Mouse (Mus musculus) monocyte, adult 5-6 weeks (primary cell): ENCODE data around the gene Pdzd2. TPM values are rescaled to one million over a fixed set of nuclear protein-coding genes. Genes with fewer than 3 reads are reported as not detected.

ENCODE experiments used
- ATAC-seq: fragments of 153-309, 156-312 bp; replicated peaks from 2 replicates; pipeline ENCODE4 v1.8.0; 2017; ENCODE audit warnings: mild to moderate bottlenecking; ENCODE audit not compliant: low TSS enrichment, insufficient number of reproducible peaks, severe bottlenecking, poor library complexity, low FRiP score
- total RNA-seq: library from RNA; stranded (forward); fragments of 200-1000, 200-491, 200-594 nt; gene quantifications from 3 replicates; pipeline ENCODE4 v1.2.3, GENCODE M21; 2017

The Pdzd2 gene
- total RNA-seq, 1 experiment from 2014 or later, result 5.9 TPM

DNA sequence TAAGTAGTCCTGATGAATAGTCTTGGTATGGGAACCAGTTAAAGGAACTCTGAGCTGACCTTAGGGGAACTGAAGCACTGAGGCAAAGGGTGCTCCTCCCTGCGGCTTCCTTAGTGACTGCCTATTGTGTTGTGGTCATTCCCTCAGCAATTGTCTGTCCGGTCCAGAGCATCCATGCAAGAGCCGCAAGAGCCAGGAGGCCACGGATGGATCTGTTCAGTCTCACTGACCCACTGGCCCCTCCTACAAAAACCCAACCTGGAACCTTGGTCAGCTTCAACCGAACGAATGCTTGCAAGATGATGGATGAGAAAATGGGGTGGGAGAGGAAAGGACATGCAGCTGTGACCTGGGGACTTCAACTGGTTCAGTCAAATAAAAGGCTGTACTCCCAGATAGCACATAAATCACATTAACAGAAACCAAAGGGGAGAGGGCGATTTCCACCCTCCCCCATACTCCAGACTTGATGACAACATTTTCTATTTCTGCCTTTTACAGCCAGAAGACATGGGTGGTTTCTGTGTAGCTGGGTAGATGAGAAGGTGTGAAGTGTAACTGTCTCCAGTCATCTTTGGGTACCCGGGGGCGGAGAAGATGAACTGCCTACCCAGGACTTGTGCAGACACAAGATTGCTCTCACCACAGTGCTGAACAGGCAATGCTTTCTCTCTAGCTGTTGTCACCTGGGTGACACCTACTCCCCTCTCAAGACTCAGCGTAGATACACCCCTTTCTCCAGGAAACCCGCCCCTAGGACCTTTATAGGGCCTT is 181.9 kb downstream of the Pdzd2 start:
- ATAC-seq, result no peak

DNA sequence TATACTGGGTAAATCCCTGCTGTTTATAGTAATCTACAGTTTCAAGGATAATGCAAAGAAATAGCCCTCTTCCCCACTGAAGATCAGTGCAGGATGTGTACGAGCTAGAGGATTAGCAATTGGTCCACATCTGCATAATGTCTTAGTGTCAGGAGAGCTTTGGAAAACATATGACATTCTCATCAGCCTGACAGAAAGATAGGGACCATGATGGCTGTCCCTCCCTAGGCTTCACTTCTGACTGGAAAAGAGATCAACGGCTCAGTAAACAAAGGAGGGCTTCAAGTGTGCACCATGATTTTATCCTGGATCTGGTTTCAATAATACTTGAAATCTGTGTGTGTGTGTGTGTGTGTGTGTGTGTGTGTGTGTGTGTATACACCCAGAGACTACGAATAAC is 186.5 kb downstream of the Pdzd2 start:
- ATAC-seq, result no peak

DNA sequence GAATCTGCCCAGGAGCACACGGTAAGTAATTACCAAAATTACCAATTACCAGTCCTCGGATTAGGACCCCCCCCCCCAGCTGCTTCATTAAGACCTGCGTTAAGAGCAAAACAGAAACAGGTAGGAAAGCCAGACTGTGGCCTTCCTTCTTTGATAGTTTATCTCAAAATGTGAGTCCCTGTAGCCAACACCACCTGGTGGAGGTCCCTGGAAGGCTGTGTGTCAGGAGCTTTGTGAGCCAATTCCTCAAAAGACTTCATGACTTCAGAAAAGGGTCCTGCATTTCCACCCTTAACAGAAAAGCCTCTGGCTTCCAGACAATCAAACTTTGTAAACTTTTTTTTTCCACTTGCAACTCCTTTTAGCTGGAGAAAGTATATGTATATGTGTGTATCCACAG is 188.8 kb downstream of the Pdzd2 start:
- ATAC-seq, result no peak

DNA sequence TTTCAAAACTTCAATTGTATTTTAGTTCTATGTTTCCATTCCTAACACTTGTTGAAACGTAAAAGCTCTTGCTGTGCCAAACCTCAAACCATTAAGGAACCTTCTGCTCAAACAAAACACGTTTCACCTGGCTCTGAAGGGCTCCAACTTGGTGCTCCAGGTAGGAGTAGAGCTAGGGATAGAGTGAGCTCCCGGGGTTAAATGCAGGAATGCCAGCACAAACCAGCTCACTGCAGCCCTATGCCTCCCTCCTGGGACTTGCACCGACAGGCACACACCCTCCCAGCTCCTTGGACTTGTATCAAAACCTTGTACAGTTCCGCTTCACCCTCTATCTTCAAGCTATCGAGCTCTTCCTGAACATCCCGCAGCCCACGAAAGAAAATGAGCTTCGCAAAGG is 189.3 kb downstream of the Pdzd2 start:
- no peak for ATAC-seq

DNA sequence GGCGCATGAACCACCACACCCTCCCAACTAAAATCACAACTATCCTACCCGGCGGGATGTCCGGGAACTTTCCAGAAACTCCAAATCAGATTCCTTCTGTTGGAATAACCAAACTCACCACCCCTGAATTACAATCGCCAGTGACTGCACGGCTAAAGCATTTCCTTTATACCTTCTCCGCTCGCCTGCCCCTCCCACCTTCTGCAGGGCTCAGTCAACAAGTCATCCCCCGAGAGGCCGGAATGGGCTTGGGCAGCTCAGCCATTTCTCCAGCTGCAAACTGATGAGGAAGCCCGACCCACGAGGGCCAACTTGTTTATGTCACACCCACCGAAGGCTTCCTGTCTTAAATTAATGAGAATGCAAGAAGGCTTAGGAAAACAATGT is 189.8 kb downstream of the Pdzd2 start:
- no peak for ATAC-seq

DNA sequence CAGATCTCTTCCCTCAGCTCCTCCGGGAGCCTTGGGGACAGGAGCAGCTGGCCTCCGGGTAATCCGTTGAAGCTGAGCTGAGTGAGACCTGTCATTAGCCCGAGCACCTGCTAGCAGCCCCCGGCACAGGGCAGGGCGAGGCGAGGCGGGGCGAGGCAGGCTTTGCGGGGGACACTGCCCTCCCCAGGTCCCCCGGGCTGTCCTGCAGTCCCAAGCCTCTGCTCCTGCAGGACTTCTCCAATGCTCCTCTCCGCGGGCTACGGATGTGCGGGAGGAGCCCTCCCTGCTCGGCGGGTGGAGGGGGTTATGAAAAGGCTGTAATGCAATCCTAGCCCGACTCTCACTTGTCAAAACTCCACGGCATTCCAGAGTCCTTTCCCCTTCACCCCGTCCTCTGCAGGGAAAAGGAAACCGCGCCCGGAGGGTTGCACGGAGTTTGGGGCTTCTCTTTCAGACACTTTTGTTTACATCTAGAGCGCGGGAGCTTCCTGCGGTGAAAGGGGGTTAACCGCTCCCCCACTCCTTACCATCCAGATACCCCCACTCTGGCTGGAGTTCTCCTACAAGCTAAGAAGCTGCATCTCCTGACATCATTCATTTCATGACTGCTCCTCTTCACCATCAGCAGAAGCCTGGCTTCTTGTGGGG is 190.3 kb downstream of the Pdzd2 start:
- ATAC-seq, result no peak

DNA sequence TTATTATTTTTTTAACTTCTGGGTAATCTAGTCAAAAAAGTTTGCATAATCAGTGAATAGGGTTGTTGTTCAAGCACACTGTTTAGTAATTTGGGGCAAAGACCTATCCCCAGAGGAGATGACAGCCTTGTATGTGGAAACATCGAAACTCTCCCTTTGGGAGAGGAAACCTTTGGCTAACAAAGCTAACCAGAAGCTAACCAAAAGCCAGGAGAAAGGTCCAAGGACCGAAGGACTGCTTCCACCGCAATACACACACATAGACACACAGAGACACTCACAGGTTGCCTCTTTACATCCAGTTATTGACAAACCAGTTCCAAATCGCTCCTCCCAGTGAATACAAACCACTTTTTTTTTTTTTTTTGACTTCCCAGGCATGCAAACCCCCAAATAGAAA is 191.0 kb downstream of the Pdzd2 start:
- ATAC-seq, result no peak

DNA sequence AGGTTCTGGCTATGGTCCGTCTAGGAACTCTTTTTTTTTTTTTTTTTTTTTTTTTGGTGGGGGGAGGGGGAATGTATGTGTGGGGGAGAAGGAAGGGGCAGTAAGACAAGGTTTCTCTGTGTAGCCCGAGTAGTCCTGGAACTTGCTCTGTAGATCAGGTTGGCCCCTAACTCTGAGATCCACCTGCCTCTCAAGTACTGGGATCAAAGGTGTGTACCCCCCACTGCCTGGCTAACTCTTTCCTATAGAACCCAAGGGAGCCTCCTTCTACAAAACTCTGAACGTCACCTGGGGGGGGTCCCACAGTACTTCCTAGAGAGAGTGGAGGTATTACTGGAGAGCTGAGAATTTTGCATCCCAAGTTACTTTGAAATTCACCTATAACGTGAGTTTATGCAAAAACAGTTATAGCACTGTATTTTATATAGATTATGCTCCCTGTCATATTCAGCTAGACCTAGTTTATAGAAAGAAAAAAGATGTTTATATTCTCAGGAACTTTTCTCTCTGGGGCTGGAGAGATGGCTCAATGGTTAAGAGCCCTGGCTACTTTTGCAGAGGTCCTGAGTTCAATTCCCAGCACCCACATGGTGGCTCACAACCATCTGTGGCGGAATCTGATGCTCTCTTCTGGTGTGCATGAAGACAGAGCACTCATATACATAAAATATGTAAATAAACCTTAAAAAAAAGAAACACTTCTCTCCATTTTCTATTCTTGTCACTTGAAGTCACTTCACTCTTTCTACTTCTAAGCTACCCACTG is 191.9 kb downstream of the Pdzd2 start:
- no peak for ATAC-seq

DNA sequence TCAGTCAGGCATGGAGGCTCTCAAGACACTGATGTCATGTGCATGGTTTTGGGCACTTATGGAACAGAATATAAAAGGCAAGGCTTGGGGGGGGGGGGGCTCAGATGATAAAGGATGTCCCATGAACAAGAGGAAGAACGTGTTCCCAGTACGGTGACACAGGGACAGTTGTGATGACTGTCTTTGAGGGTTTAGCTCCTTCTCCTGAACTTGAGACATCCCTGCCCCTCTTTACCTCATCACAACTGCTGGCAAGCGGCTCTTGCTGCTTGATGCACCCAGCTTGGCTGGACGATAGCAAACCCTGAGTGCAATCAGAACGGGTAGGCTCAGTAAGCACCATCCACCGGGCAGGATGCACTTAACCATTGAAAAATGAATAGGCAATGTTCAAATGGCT is 192.9 kb downstream of the Pdzd2 start:
- no peak for ATAC-seq

DNA sequence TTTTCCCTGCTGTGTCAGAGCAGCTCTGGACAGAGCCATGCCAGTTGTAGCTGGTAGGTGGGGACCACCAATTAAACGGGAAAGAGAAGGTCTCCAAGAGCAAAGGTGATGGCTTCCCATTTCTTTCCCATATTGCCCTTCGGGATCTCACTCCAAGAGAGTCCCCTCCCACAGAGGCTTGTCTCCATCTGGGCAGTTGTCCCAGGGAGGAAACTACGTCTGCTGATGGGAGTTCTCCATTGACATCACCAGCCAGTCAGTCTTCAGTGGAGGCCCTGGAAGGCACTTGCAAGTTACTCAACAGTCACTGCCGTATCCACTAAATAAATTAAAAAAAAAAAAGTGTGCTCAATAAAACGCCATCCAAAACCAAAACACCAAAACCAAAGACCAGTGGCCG is 194.1 kb downstream of the Pdzd2 start:
- ATAC-seq, result no peak

DNA sequence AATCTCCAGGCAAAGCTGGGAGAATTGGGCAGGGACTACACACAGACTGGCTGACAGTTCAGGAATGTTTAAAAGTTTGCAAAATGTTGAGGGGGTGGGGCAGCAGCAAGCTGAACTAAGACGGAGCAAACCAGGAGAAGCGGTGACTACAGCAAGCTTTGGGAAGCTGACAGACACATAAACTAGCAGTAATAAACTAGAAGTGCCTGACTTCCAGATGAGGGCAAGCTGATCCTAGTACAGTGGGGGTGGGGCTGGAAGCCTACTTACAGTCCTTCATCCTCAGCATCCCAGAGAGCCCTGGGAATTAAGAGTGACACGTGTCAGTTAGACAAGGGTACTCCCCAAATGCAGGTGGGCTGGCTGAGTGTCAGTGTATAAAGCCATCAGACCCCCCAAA is 194.5 kb downstream of the Pdzd2 start:
- ATAC-seq, result no peak

DNA sequence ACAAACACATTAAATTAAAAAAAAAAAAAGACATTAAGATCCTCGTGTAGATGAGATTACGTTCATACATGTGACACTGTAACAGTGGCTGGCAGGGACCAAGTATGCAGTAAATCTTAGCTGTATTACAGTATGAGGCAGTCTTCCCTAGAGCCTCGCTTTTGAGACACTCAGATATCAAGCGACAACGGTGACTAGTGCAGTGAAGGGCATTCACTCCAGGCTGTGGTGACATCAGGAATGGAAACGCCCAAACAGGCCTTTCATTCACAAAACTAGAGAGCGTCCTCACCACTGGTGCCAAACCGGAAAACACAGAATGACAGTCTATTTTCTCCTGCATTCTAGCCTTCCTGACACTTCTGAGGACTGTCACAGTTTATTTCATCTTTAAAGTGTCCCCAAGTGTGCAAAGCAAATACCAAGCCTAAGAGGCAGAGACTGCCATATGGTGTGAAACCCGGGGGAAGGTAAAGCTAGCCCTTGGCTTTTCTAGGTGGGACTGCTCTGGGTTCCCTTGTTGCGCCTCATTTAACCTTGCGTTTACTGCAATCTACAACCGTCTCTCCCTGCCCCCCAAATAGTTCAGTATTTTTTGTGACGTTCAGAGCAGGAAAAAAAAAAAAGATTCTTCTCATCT is 195.9 kb downstream of the Pdzd2 start:
- ATAC-seq, result no peak

DNA sequence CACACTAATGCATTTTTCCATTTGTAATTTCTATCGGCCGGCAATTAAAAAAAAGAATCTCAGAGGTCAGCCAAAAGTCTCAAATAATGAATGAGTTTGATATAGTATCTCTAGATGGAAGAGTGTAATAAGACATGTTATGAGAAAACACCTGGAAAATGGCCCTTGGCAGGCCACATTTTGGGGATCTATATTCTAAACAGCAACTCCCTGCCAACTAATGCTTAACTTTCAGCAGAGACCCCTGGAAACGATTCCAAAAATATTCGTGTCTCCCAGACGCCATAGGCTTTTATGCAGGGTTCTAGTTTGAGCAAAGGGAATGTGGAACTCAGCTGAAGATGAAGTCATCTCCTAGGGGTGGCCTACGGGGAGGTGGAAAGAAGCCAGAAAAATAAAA is 197.4 kb downstream of the Pdzd2 start:
- no peak for ATAC-seq

DNA sequence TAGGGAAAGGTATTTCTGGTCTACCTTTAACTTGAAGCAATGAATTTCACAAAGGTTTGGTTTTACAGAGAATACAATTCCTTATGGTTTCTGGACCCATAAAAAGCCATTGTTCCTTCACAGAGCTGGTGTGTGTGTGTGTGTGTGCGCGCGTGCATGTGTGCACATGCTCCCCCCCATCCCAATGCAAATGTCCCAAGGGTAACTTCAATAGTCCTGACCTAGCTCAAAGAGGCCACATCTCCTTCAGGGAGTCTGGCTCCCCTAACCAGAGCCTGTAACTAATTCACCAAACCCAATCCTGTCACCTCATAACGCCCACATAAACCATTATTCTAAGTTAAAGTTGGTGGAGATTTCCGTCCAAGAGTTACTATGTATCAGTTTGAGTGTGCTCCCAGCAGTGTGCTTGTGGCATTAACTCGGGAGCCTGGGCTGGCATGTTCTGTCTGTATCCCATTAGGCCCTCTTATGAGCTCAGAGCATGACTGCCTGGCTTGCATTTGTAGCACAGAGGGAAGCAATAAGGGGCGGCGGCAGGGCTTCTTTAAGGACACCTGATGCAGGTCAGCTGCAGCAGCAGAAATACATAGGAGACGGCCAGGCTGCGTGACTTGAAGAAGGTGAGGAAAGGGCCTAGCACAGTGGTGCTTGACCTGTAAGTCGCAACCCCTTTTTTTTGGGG is 200.0 kb downstream of the Pdzd2 start:
- ATAC-seq, result no peak

DNA sequence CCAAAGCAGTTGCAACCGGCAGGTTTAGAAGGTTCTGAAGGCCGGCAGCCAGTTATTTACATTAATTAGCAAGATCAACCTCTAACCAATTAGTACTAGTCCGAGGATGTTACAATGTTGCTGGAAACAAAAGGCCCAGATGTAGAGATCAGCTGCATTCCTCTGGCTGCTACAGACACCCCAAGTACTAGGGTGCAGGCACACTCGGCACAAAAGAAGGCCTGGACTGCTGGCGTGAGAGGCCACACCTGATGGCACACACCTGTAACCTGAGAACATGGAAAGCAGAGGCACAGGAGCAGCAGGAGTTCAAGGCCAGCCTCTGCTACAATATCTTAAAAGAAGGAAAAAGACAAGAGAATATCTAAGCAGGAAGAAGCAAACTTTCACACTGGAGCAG is 206.5 kb downstream of the Pdzd2 start:
- ATAC-seq, result no peak

DNA sequence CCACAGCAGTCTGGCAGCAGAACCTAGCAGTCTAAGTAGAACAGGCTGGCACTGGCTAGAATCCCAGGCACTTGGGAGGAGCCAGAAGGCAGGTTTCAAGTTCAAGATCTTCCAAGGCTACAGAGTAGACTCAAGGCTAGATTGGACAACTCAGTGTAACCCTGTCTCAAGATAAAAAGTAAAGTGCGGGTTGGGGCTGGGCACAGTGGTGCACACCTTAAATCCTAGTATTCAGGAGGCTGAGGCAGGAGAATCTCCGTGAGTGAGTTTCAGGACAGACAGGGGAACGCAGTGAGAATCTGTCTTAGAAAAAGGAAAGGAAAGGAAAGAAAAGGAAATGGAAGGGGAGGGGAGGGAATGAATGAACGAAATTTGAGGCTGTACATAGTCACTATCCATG is 207.2 kb downstream of the Pdzd2 start:
- ATAC-seq, result no peak

DNA sequence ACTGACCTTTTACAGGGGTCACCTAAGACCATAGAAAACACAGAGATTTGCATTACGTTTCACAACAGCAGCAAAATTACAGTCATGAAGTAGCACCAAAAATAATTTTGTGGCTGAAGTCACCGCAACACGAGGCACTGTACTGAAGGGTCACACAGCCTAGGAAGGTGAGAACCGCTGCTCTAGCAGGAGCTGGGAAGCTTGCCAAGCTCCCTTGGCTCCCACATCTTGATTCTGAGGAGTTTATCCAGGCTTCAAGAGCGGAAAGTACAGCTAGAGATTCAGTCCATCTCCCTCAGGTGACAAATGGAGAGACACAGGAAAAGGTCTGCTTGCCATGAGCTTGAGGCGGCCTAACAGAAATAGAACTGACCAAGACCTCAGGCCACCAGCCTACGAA is 216.9 kb downstream of the Pdzd2 start:
- ATAC-seq, result no peak

DNA sequence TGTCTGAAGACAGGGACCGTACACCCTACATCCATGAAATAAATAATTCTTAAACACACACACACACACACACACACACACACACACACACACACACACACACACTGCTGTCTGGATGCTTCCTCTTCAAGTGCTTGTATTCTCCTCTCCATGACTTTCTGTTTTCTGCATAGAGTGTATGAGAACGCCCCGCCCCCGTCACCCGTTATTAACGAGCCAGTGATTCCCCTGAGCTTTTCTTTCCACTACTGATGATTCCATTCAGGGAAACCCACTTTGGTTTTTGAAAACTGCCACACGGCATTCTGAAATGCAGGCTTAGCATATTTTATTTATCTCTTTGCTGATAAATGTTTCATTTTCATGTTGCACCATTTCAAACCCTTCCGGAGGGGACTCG is 219.4 kb downstream of the Pdzd2 start:
- ATAC-seq, result no peak

DNA sequence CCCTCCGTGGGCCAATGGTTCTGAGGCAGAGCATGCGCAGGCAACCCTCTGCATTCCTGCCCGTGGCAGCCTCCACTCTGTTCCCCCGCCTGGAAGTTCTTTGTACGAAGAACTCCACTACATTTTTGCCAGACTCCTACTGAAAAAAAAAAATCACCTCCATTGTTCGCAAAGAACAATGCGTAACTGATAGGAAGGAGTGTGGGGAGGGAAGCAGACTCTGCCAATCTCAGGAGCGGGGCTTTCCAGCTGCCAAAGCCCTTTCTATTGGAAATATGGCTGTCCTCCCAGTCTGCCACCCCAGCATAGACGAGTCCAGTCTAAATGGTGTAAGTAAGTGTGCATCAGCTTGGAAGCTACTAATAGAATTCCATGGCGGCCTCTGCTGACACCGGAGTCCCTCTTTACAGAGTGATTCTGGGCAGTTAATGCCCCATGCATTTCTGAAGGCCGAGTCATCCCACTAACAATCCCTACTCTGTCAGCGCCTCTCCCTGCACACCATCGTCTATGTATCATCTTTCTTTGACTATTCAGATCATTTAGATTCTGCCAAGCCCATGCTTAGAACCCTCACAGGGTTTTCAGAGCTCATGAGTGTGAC is 221.3 kb downstream of the Pdzd2 start:
- ATAC-seq, result no peak
